Mouse (Mus musculus) cerebellum, adult 9-10 months (tissue): Measurements from ENCODE around the gene Tank.

Experiments used
- DNase-seq: peaks from one replicate; pipeline ENCODE4 v3.0.0; 2022

The Tank gene

DNA sequence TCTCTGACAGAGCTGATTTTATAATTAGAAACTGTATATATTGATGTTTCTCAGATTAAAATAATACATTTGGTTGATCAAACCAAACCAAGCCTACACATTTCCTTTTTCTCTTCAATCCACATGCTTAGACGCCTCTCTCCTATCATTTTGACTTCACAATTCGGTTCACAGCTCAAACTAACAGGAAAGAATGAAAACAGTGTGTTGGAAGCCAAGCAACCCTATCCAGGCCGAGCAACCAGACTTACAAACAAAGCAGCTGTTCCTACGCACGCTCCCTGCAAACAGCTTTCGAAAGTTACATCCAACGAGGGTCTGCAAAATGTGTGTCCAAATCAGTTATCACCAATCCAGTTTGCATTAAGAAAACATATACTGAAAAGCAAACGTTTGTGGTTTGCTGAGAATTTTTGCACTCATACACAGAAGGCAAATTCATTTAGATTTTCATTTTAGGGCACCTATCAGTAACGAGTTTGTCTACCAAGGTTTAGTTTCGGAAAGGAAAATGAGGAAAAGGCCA lies 2.2 kb downstream of the Tank start:
- DNase-seq: no peak

- DNase-seq: no peak
Observed at GRCm38 (mm10) chr2:61582578-61583315, 4.4 kb downstream of the Tank start.

GRCm38 (mm10) chr2:61585447-61585846 lies 7.1 kb downstream of the Tank start:
- no peak for DNase-seq

- DNase-seq: no peak
Observed at GRCm38 (mm10) chr2:61586166-61586565, 7.8 kb downstream of the Tank start.

DNA sequence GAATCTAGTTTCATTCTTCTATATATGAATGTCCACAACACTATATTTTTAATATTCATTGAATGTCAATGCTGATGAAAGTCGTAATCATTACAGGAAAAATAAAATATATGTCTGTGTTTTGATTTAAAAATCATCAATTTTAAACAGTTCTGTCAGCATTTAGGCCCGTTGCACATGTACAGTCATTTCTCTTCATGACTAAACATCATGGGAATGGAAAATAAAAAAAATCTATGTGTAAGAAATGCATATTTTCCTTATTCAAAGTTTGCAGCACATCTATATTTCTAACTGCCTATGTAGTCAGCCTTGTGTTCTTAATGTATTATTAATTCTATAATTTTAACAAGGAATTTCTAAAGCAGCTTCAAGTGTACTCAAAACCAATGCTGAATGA lies 12.4 kb downstream of the Tank start:
- no peak for DNase-seq

DNA sequence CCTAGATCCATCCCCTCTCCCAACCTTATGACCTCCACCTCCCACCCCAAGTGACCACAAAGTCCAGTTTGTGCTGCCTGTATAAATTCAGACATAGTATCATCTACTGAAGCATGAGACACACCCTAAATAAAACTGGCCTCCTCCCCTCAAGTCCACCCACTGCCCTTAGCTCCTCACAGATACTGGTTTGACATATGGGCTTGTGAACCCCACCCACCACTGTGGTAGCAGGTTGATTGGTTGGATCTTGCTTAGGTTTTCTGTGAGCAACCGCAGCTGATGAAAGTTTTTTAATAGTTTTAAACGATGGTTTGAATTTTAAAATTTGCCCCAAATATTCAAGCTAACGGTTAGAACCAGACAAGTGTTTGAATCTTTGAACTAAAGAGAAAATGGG lies 13.7 kb downstream of the Tank start:
- DNase-seq: peak; percentile 11

DNA sequence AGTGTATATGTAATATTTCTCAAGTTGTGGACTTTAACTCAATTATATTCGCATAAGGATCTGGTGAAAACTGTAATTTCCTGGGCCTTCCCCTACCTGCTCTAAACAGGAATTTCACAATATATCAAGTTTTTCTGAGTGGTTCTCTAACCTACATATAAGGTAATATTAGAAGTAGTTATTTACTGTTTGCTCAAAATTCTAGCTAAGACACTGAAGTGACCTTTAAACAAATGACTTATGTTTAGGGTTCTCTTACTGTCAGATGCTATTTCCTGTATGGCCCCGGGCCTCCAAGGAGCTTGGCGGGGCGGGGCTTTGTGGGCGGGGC lies 14.3 kb downstream of the Tank start:
- DNase-seq: no peak

- peak; percentile 90 for DNase-seq
Observed at GRCm38 (mm10) chr2:61593030-61593811, 14.8 kb downstream of the Tank start.

- DNase-seq: peak; percentile 5
Observed at GRCm38 (mm10) chr2:61593871-61594304, 15.5 kb downstream of the Tank start.

DNA sequence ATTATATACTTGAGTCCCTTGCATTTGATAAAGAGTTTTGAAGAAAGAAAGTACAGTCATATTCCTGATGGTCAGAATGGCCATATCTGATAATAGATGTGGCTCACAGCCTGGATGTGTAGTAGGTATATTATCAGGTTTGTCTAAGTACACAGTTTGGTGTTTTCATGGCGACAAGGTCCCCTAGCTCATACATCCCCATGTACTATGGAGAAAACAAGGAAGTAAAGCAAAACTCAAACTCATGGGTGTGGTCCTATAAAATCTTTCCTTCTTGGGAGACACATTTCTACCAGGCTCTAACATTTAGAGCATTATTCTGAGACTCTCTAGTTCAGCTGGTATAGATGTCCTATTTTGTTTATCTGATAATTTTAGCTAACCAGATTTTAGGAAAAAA lies 21.3 kb downstream of the Tank start:
- no peak for DNase-seq

DNA sequence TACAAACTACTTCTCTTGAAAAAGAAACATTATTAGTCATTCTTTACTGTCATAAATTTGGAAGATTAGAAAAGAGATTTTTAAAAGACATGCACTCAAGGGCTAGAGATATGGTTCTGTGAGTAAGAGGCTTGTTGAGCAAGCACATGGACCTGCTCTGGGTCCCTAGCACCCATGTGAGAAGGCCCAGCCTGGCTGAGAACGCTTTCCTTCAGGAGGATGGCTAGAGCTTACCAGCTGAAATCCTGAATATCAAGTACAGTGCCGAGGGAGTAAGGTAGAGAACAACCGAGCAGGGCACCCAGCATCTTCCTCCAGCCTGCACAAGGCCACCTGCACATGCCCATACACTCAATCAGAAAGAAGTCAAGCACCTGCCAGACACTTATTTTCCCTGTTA lies 25.1 kb downstream of the Tank start:
- no peak for DNase-seq

GRCm38 (mm10) chr2:61606942-61607341 lies 28.6 kb downstream of the Tank start:
- no peak for DNase-seq

GRCm38 (mm10) chr2:61623996-61624395 lies 45.6 kb downstream of the Tank start:
- no peak for DNase-seq

- no peak for DNase-seq
Observed at GRCm38 (mm10) chr2:61630864-61631555, 52.6 kb downstream of the Tank start.

DNA sequence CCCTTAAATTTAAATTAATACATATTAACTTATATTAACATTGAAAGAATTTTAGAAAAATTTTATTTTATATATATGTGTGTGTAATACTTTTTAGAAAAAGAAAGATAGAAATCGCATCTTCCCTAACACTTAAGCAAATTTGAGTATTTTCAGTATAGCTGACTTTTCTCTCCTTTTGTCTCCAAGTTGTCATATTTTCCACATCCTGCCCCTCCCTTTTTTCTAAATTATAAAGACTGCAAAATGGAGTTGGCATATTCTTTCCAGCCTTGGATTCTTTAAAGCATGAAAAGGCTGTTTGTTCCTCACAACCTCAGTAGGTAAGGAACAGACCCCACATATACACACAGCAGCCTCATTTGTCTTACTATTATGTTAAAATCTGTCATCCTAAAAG lies 56.7 kb downstream of the Tank start:
- DNase-seq: no peak

DNA sequence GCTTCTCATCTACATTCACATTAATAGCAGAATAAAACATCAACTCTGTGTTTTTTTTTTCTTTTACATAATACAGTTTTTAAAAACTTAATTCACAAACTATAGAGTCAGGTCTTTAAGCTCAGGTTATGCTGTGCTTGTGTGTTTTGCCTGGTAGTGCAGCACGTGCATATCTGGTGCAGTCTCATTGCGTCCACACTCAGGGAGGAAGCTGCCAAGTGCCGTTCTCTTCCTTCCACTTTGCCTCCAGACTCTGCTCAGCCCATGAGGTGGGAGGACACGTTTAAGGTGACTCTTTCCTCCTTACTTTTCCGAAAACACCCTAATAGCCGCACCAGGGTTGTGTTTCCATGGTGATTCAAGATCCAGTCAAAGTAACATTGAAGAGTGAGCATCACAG lies 59.8 kb downstream of the Tank start:
- DNase-seq: no peak

GRCm38 (mm10) chr2:61642452-61643368 lies 64.3 kb downstream of the Tank start:
- peak; percentile 79 for DNase-seq

GRCm38 (mm10) chr2:61651206-61651605 lies 72.8 kb downstream of the Tank start:
- DNase-seq: no peak

GRCm38 (mm10) chr2:61651640-61652039 lies 73.3 kb downstream of the Tank start:
- DNase-seq: no peak

- DNase-seq: peak; percentile 39
Observed at GRCm38 (mm10) chr2:61655046-61655381, 76.6 kb downstream of the Tank start.

- peak; percentile 73 for DNase-seq
Observed at GRCm38 (mm10) chr2:61655382-61656281, 77.2 kb downstream of the Tank start.
